Mouse (Mus musculus) bone marrow, adult 2 months (tissue): ENCODE data around the gene Slc10a2. TPM values are rescaled to one million over a fixed set of nuclear protein-coding genes. Genes with fewer than 3 reads are reported as not detected.

Experiments used
- H3K27ac ChIP-seq: fragments of 200-500 bp; 2 replicates; pipeline ENCODE4 v1.5.1; 2012; ENCODE audit warnings: low read depth, mild to moderate bottlenecking, control low read depth, inconsistent platforms, low read length; ENCODE audit not compliant: control insufficient read depth, poor library complexity, insufficient read depth
- H3K4me1 ChIP-seq: fragments of 200-500 bp; 2 replicates; pipeline ENCODE4 v1.6.1; 2011; ENCODE audit warnings: low read length; ENCODE audit not compliant: control insufficient read depth, insufficient read depth
- H3K4me3 ChIP-seq: fragments of 200-500 bp; replicated peaks from 2 replicates; pipeline ENCODE3; 2011; ENCODE audit warnings: mild to moderate bottlenecking, low read depth, low read length, control low read depth; ENCODE audit not compliant: control insufficient read depth
- CTCF ChIP-seq: fragments of 200-500 bp; IDR thresholded peaks from 2 replicates; pipeline ENCODE4 v1.5.1; 2011; ENCODE audit warnings: low read length, control low read depth; ENCODE audit not compliant: control insufficient read depth, insufficient read depth
- POLR2A ChIP-seq: fragments of 200-500 bp; IDR thresholded peaks from 2 replicates; pipeline ENCODE4 v1.6.1; 2011; ENCODE audit warnings: low read depth, mild to moderate bottlenecking, control low read depth, low read length, borderline replicate concordance; ENCODE audit not compliant: control insufficient read depth
- WGBS: fragments of 180-500 bp; shearing (Covaris S2); methylation state at CpG from one replicate; pipeline ENCODE4 v1.1.7; 2018; 5-methylcytosine and 5-hydroxymethylcytosine counted together
- polyA plus RNA-seq: library from polyadenylated mRNA; stranded (reverse); fragments of >200 nt; gene quantifications from 2 replicates; pipeline ENCODE4 v1.2.4, GENCODE M21; 2011; ENCODE audit warnings: low replicate concordance; ENCODE audit not compliant: missing spikeins, insufficient read depth, insufficient read length

The Slc10a2 gene
- polyA plus RNA-seq, 1 experiment: 0.72 TPM

GRCm38 (mm10) chr8:5038811-5039561 lies 66.2 kb downstream of the Slc10a2 start:
- Histone ChIP-seq H3K27ac (no peak overlapping the region), H3K4me3 (no peak overlapping the region)
- no peak for TF ChIP-seq CTCF
- TF ChIP-seq POLR2A: no peak

More at GRCm38 (mm10) chr8:5038811-5039561, 66.2 kb downstream of the Slc10a2 start:
- WGBS: 72% methylated on average over 4 of the region's 4 CpGs
- H3K4me1 ChIP-seq: no peaks in the 10 kb centered on the region
